Mouse (Mus musculus) heart, embryonic 14.5 days (tissue): ENCODE data around the gene Tepsin. TPM values are rescaled to one million over a fixed set of nuclear protein-coding genes. Genes with fewer than 3 reads are reported as not detected.

Experiments used
- ATAC-seq: fragments of 200-750 bp; cut with Nextera tagmentation; 2 replicates; pipeline ENCODE4 v1.8.0; 2017; ENCODE audit warnings: low read depth, moderate TSS enrichment; ENCODE audit not compliant: insufficient number of reproducible peaks, insufficient read depth, low FRiP score
- H3K27ac ChIP-seq, 2 experiments: fragments of 200-500 bp in 1 of 2; fragments of 300-500 bp in 1 of 2; sonication (generic) in 1 of 2; replicated peaks in 1 of 2; 2 replicates each; pipeline ENCODE4 v1.5.1; 2012 to 2014; ENCODE audit warnings: low read depth in 2 of 2, low read length in 2 of 2, control low read depth in 1 of 2, mild to moderate bottlenecking in 1 of 2, mixed read lengths in 1 of 2; ENCODE audit not compliant: control insufficient read depth in 1 of 2, insufficient read depth in 1 of 2
- H3K27me3 ChIP-seq: fragments of 300-500 bp; sonication (generic); 2 replicates; pipeline ENCODE4 v1.6.1; 2014; ENCODE audit warnings: mild to moderate bottlenecking, low read length, control low read depth; ENCODE audit not compliant: control insufficient read depth, insufficient read depth
- H3K36me3 ChIP-seq: fragments of 300-500 bp; sonication (generic); 2 replicates; pipeline ENCODE4 v1.6.1; 2014; ENCODE audit warnings: mild to moderate bottlenecking, control low read depth, low read length, mixed read lengths; ENCODE audit not compliant: control insufficient read depth, insufficient read depth
- H3K4me1 ChIP-seq, 2 experiments: fragments of 200-500 bp in 1 of 2; fragments of 300-500 bp in 1 of 2; sonication (generic) in 1 of 2; 2 replicates each; pipeline ENCODE4 v1.6.1; 2012 to 2014; ENCODE audit warnings: low read length in 2 of 2, control low read depth in 1 of 2, mixed read lengths in 1 of 2; ENCODE audit not compliant: control insufficient read depth in 2 of 2, insufficient read depth in 2 of 2
- H3K4me2 ChIP-seq: fragments of 300-500 bp; sonication (generic); 2 replicates; pipeline ENCODE4 v1.6.1; 2014; ENCODE audit warnings: mild to moderate bottlenecking, low read length
- H3K4me3 ChIP-seq, 2 experiments: fragments of 200-500 bp in 1 of 2; fragments of 300-500 bp in 1 of 2; sonication (generic) in 1 of 2; 2 replicates each; pipeline ENCODE4 v1.5.1; 2012 to 2014; ENCODE audit warnings: low read length in 2 of 2, mild to moderate bottlenecking in 2 of 2, control low read depth in 1 of 2, low read depth in 1 of 2, moderate library complexity in 1 of 2; ENCODE audit not compliant: control insufficient read depth in 1 of 2, insufficient read depth in 1 of 2
- H3K9ac ChIP-seq: fragments of 300-500 bp; sonication (generic); 2 replicates; pipeline ENCODE4 v1.6.1; 2014; ENCODE audit warnings: mild to moderate bottlenecking, low read length
- H3K9me3 ChIP-seq: fragments of 300-500 bp; sonication (generic); 2 replicates; pipeline ENCODE4 v1.6.1; 2016; ENCODE audit warnings: low read length, control low read depth; ENCODE audit not compliant: control insufficient read depth
- WGBS: fragments of 180-500 bp; shearing (Covaris S2); extraction: QIAGEN DNeasy Blood & Tissue Kit; methylation state at CpG from one replicate; pipeline ENCODE4 v1.1.7; 2014; 5-methylcytosine and 5-hydroxymethylcytosine counted together
- polyA plus RNA-seq: library from polyadenylated mRNA; unstranded; fragments of >200 nt; fragmentation: Nextera tagmentation; extraction: Ambion mirVana; gene quantifications from 2 replicates; pipeline ENCODE4 v1.2.1, GENCODE M21; 2014

Gene Tepsin
- polyA plus RNA-seq, 1 experiment from 2014 or later = 13.9 TPM

GRCm38 (mm10) chr11:120110554-120110953 is 12.0 kb upstream of the Tepsin start:
- Histone ChIP-seq H3K27ac (no peak overlapping the region), H3K4me3 (no peak overlapping the region), H3K27me3 (no peaks in the 10 kb centered on the region), H3K9ac (no peak overlapping the region), H3K4me2 (no peak overlapping the region), H3K9me3 (no peaks in the 10 kb centered on the region), H3K4me1 (peaks cover 18 to 26% of the 10 kb centered on the region in 2 experiments), H3K36me3 (peaks cover 50% of the 10 kb centered on the region)
- WGBS = 64% methylated on average over 7 of the region's 7 CpGs
- no peak for ATAC-seq

- ATAC-seq = no peak
- Histone ChIP-seq H3K27me3 (no peaks in the 10 kb centered on the region), H3K36me3 (peaks cover 50% of the 10 kb centered on the region), H3K4me3 (no peak overlapping the region), H3K4me1 (peaks cover 20 to 30% of the 10 kb centered on the region in 2 experiments), H3K9me3 (no peaks in the 10 kb centered on the region), H3K9ac (no peak overlapping the region), H3K4me2 (no peak overlapping the region), H3K27ac (no peak overlapping the region)
- WGBS = 75% methylated on average over 14 of the region's 14 CpGs
Measured at GRCm38 (mm10) chr11:120109558-120110210, 11.2 kb upstream of the Tepsin start.

- Histone ChIP-seq H3K4me2 (no peak overlapping the region), H3K9ac (no peak overlapping the region), H3K4me3 (no peak overlapping the region), H3K27me3 (no peaks in the 10 kb centered on the region), H3K4me1 (peaks cover 22% of the 10 kb centered on the region in 2 experiments), H3K9me3 (no peaks in the 10 kb centered on the region), H3K36me3 (peaks cover 56% of the 10 kb centered on the region), H3K27ac (no peak overlapping the region)
- WGBS = 78% methylated on average over 9 of the region's 9 CpGs
- no peak for ATAC-seq
Measured at GRCm38 (mm10) chr11:120107796-120108195, 9.3 kb upstream of the Tepsin start.

GRCm38 (mm10) chr11:120107026-120107425 is 8.5 kb upstream of the Tepsin start:
- 76% methylated on average over 2 of the region's 2 CpGs for WGBS
- no peak overlapping the region for H3K4me3 ChIP-seq
- H3K4me1 ChIP-seq = peaks cover 14 to 17% of the 10 kb centered on the region in 2 experiments
- no peaks in the 10 kb centered on the region for H3K9me3 ChIP-seq
- no peak overlapping the region for H3K9ac ChIP-seq
- no peaks in the 10 kb centered on the region for H3K27me3 ChIP-seq
- no peak overlapping the region for H3K27ac ChIP-seq
- H3K4me2 ChIP-seq = no peak overlapping the region
- no peak for ATAC-seq
- peaks cover 58% of the 10 kb centered on the region for H3K36me3 ChIP-seq

GRCm38 (mm10) chr11:120103431-120103997 is 5.0 kb upstream of the Tepsin start:
- Histone ChIP-seq H3K36me3 (peaks cover 49% of the 10 kb centered on the region), H3K4me2 (no peak overlapping the region), H3K4me1 (peaks cover 13 to 18% of the 10 kb centered on the region in 2 experiments; a peak in 2 of 4 replicates), H3K4me3 (no peak overlapping the region), H3K9me3 (no peaks in the 10 kb centered on the region), H3K27ac (no peak overlapping the region), H3K27me3 (no peaks in the 10 kb centered on the region), H3K9ac (no peak overlapping the region)
- no peak for ATAC-seq
- 83% methylated on average over 3 of the region's 3 CpGs for WGBS

- Histone ChIP-seq H3K4me1 (peaks cover 18 to 21% of the 10 kb centered on the region in 2 experiments; a peak in 3 of 4 replicates), H3K27ac (peak overlapping the region; percentile 61 to 81), H3K4me3 (no peak overlapping the region), H3K9me3 (no peaks in the 10 kb centered on the region), H3K9ac (peak overlapping the region; percentile 21; the same call in 1 of the 2 replicates), H3K27me3 (no peaks in the 10 kb centered on the region), H3K36me3 (peaks cover 44% of the 10 kb centered on the region), H3K4me2 (no peak overlapping the region)
- ATAC-seq = no peak
- 0% methylated on average over 3 of the region's 3 CpGs for WGBS
Measured at GRCm38 (mm10) chr11:120101036-120101435, 2.5 kb upstream of the Tepsin start.

- peaks cover 67% of the 10 kb centered on the region for H3K36me3 ChIP-seq
- 81% methylated on average over 22 of the region's 23 CpGs for WGBS
- no peak for ATAC-seq
Measured at GRCm38 (mm10) chr11:120092817-120093591, 5.5 kb downstream of the Tepsin start.

More at GRCm38 (mm10) chr11:120092817-120093591, 5.5 kb downstream of the Tepsin start:
- Histone ChIP-seq H3K9me3 (no peaks in the 10 kb centered on the region), H3K27me3 (no peaks in the 10 kb centered on the region), H3K4me3 (no peak overlapping the region), H3K27ac (no peak overlapping the region), H3K9ac (no peak overlapping the region), H3K4me2 (no peak overlapping the region), H3K4me1 (peaks cover 0 to 7% of the 10 kb centered on the region in 2 experiments; a peak in 3 of 4 replicates)
